Mouse (Mus musculus) megakaryocyte, embryonic 14.5 days (primary cell): ENCODE results near the gene Zranb1.

ENCODE experiments used
- FLI1 ChIP-seq: IDR thresholded peaks from 2 replicates; pipeline ENCODE4 v1.6.1; 2012; ENCODE audit warnings: low read length, inconsistent platforms, mixed read lengths
- GATA1 ChIP-seq: IDR thresholded peaks from 3 replicates; pipeline ENCODE4 v1.6.1; 2012; ENCODE audit warnings: mixed read lengths, low read length, inconsistent platforms, borderline replicate concordance

DNA sequence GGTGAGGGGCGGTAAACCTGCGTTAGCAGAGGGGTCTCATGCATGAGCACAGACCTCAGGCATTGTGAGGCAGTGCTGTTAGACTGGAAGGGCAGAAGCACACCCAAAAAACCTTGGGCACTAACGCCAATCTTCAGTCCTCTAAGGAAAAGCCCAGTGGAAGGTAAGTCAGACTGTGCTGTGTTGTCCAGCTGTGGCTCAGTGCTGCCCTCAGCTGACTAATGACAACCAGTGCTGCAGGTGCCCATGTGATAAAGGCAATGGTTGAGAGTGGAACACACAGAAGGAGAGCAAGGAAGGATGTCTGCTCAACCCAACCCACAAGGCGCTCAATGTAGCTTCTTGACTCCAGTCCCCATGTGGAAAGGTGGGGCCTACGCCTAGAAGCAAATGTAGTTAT lies 65.4 kb downstream of the Zranb1 start:
- TF ChIP-seq GATA1 (no peak), FLI1 (no peak)
